Mouse (Mus musculus) CH12.LX (cell line): ENCODE results near the gene Opa1. TPM values are rescaled to one million over a fixed set of nuclear protein-coding genes. Genes with fewer than 3 reads are reported as not detected.

Source experiments
- DNase-seq: peaks from one replicate; pipeline ENCODE4 v3.0.0-alpha.2; 2013; ENCODE audit errors: extremely low read depth
- H3K27ac ChIP-seq: 2 replicates; pipeline ENCODE4 v1.5.1; 2012; ENCODE audit warnings: low read depth, mild to moderate bottlenecking, control low read depth, moderate library complexity; ENCODE audit not compliant: insufficient read depth
- H3K27me3 ChIP-seq: replicated peaks from 2 replicates; pipeline ENCODE3; 2012; ENCODE audit warnings: inconsistent platforms
- H3K36me3 ChIP-seq, 2 experiments: replicated peaks in 1 of 2; 2 replicates each; pipeline versions ENCODE3 to v1.6.1; 2012; ENCODE audit warnings: inconsistent platforms in 1 of 2, low read length in 1 of 2, mild to moderate bottlenecking in 1 of 2, mixed read lengths in 1 of 2, moderate library complexity in 1 of 2; ENCODE audit not compliant: control insufficient read depth in 1 of 2, insufficient read depth in 1 of 2
- H3K4me1 ChIP-seq, 2 experiments: 2 replicates each; pipeline ENCODE4 v1.6.1; 2012; ENCODE audit warnings: inconsistent platforms in 1 of 2, moderate library complexity in 1 of 2; ENCODE audit not compliant: insufficient read depth in 2 of 2, control insufficient read depth in 1 of 2
- H3K4me2 ChIP-seq: 2 replicates; pipeline ENCODE4 v1.6.1; 2012; ENCODE audit warnings: low read depth, mild to moderate bottlenecking, control low read depth; ENCODE audit not compliant: poor library complexity, insufficient read depth, severe bottlenecking
- H3K4me3 ChIP-seq, 3 experiments: fragments of 150-350 bp in 1 of 3; sonication (generic) in 1 of 3; replicated peaks in 1 of 3; 2 replicates each; pipeline versions ENCODE3 to v1.5.1; 2011 to 2012; ENCODE audit warnings: low read depth in 2 of 3, low read length in 2 of 3, mild to moderate bottlenecking in 2 of 3, moderate library complexity in 2 of 3, control low read depth in 1 of 3, improper control_type of control experiment in 1 of 3, inconsistent platforms in 1 of 3, mixed read lengths in 1 of 3; ENCODE audit not compliant: poor library complexity in 1 of 3
- H3K79me2 ChIP-seq: replicated peaks from 2 replicates; pipeline ENCODE4 v1.6.1; 2012; ENCODE audit warnings: mild to moderate bottlenecking, moderate library complexity; ENCODE audit not compliant: control insufficient read depth, poor library complexity, insufficient read depth, severe bottlenecking; ENCODE audit errors: extremely low read depth
- H3K9ac ChIP-seq: 2 replicates; pipeline ENCODE4 v1.6.1; 2012; ENCODE audit warnings: low read depth, mild to moderate bottlenecking, control low read depth, moderate library complexity; ENCODE audit not compliant: insufficient read depth
- H3K9me3 ChIP-seq: replicated peaks from 2 replicates; pipeline ENCODE3; 2012; ENCODE audit warnings: low read length, inconsistent platforms, mixed read lengths
- BHLHE40 ChIP-seq: IDR thresholded peaks from 2 replicates; pipeline ENCODE4 v1.6.1; 2011; ENCODE audit warnings: mild to moderate bottlenecking, low read depth, low read length, improper control_type of control experiment
- CHD1 ChIP-seq: IDR thresholded peaks from 2 replicates; pipeline ENCODE4 v1.6.1; 2012; ENCODE audit warnings: low read depth, low read length, improper control_type of control experiment, inconsistent platforms
- CHD2 ChIP-seq: IDR thresholded peaks from 2 replicates; pipeline ENCODE4 v1.6.1; 2011; ENCODE audit warnings: low read length, improper control_type of control experiment
- CTCF ChIP-seq, 2 experiments: IDR thresholded peaks in 1 of 2; conservative IDR thresholded peaks in 1 of 2; 2 replicates each; pipeline ENCODE4 v1.5.1; 2011 to 2012; ENCODE audit warnings: low read depth in 2 of 2, low read length in 2 of 2, improper control_type of control experiment in 1 of 2, inconsistent platforms in 1 of 2, mild to moderate bottlenecking in 1 of 2, moderate library complexity in 1 of 2
- E2F4 ChIP-seq: IDR thresholded peaks from 2 replicates; pipeline ENCODE4 v1.6.1; 2011; ENCODE audit warnings: low read depth, low read length, improper control_type of control experiment; ENCODE audit not compliant: insufficient replicate concordance
- EP300 ChIP-seq: IDR thresholded peaks from 2 replicates; pipeline ENCODE4 v1.6.1; 2011; ENCODE audit warnings: low read length, improper control_type of control experiment
- GABPA ChIP-seq: IDR thresholded peaks from 2 replicates; pipeline ENCODE4 v1.6.1; 2012; ENCODE audit warnings: low read depth, low read length, improper control_type of control experiment, inconsistent platforms; ENCODE audit not compliant: insufficient replicate concordance
- HCFC1 ChIP-seq: IDR thresholded peaks from 2 replicates; pipeline ENCODE4 v1.6.1; 2012; ENCODE audit warnings: low read depth, mild to moderate bottlenecking, inconsistent platforms, low read length, improper control_type of control experiment
- IRF4 ChIP-seq: IDR thresholded peaks from 2 replicates; pipeline ENCODE4 v1.6.1; 2014; ENCODE audit warnings: low read depth, mild to moderate bottlenecking, inconsistent platforms, low read length, improper control_type of control experiment
- JUND ChIP-seq: conservative IDR thresholded peaks from 2 replicates; pipeline ENCODE4 v1.6.1; 2011; ENCODE audit warnings: low read depth, low read length, improper control_type of control experiment
- KAT2A ChIP-seq: IDR thresholded peaks from 2 replicates; pipeline ENCODE4 v1.6.1; 2012; ENCODE audit warnings: low read length, improper control_type of control experiment, inconsistent platforms; ENCODE audit not compliant: insufficient replicate concordance
- MAFK ChIP-seq: IDR thresholded peaks from 2 replicates; pipeline ENCODE4 v1.6.1; 2011; ENCODE audit warnings: low read length, improper control_type of control experiment; ENCODE audit not compliant: insufficient replicate concordance
- MEF2A ChIP-seq: IDR thresholded peaks from 2 replicates; pipeline ENCODE4 v1.6.1; 2014; ENCODE audit warnings: low read depth, mild to moderate bottlenecking, inconsistent platforms, low read length, improper control_type of control experiment, borderline replicate concordance
- MYC ChIP-seq: IDR thresholded peaks from 2 replicates; pipeline ENCODE4 v1.6.1; 2011; ENCODE audit warnings: low read depth, mild to moderate bottlenecking, improper control_type of control experiment, low read length
- NELFE ChIP-seq: IDR thresholded peaks from 2 replicates; pipeline ENCODE4 v1.6.1; 2011; ENCODE audit warnings: low read depth, low read length, improper control_type of control experiment
- POLR2AphosphoS2 ChIP-seq: IDR thresholded peaks from 2 replicates; pipeline ENCODE4 v1.6.1; 2011; ENCODE audit warnings: low read depth, low read length, improper control_type of control experiment
- SMC3 ChIP-seq: IDR thresholded peaks from 2 replicates; pipeline ENCODE4 v1.6.1; 2011; ENCODE audit warnings: low read depth, low read length, improper control_type of control experiment
- USF1 ChIP-seq: IDR thresholded peaks from 2 replicates; pipeline ENCODE4 v1.6.1; 2014; ENCODE audit warnings: low read depth, mild to moderate bottlenecking, inconsistent platforms, low read length, improper control_type of control experiment
- ZKSCAN1 ChIP-seq: IDR thresholded peaks from 2 replicates; pipeline ENCODE4 v1.6.1; 2012; ENCODE audit warnings: low read depth, inconsistent platforms, low read length, improper control_type of control experiment, borderline replicate concordance
- ZMIZ1 ChIP-seq: IDR thresholded peaks from 2 replicates; pipeline ENCODE4 v1.6.1; 2012; ENCODE audit warnings: low read depth, mild to moderate bottlenecking, inconsistent platforms, low read length, improper control_type of control experiment
- dilution Hi-C: fragments of 300-500 bp; cut with MboI; formaldehyde crosslinking; loops from 2 replicates; pipeline ENCODE4 v1.14.3; 2020; ENCODE audit warnings: low sequenced_read_pairs; ENCODE audit not compliant: extremely low pct_unique_long_range_greater_than_20kb, extremely low pct_ligation_motif_present
- in situ Hi-C: fragments of 300-500 bp; cut with MboI; formaldehyde crosslinking; loops from 3 replicates; pipeline ENCODE4 v1.14.3; 2019; ENCODE audit warnings: low sequenced_read_pairs, low pct_ligation_motif_present, low pct_unique_long_range_greater_than_20kb, mixed read lengths
- polyA plus RNA-seq: library from polyadenylated mRNA; unstranded; fragments of >175 nt; gene quantifications from 2 replicates; pipeline ENCODE4 v1.2.1, GENCODE M21; 2012; ENCODE audit warnings: low read depth; ENCODE audit not compliant: insufficient read length
- total RNA-seq, 2 experiments: library from RNA; depleted of rRNA; stranded (reverse); fragments of 300-350 nt in 1 of 2; fragments of >200 nt in 1 of 2; gene quantifications; 2 replicates each; pipeline ENCODE4 v1.2.3; 2012 to 2014

Opa1 gene
- total and polyA plus RNA-seq, 3 experiments: 42.0 to 57.3 (median 49.9) TPM

DNA sequence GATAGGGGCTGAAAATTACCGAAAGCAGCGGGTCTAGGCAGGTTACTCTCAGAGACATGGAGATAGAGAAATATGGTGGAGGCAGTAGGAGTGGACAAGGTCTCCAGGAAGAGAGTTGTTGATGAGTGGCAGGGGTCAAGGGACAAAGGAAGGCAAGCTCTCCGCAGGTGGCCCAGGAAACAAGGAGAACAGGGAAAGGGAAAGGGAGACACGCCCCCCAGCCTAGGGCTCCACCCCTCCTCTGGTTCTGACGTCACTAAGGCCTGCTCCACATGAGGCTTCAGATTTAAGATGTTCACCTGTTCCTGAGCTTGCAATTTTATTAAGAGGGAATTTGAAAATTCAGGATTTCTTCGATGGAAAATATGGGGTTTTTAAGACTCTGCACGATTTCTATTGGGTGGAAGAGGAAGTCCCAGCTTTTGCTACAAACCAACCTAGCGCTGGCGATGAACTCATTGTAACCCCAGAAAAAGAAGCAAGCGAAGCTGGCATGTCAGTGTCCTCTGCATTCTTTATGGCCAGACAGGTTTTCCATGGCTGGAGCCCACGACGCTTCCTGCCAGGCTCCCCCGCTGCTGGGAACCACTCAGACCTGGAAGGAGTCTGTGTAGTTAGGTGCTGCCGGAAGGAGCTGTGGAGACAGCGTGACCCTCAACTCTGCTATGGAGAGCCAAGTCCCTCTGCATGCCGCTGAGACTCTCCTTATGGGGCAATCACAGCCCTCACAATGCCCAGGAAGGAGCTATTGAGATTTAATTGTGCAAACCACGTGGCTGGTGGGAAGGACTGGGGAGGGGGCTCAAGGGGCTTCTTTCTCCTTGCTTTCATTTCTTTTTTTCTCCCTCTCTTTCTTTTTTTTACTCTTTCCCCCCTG, 103.7 kb downstream of the Opa1 start:
- H3K9me3 ChIP-seq: no peaks in the 10 kb centered on the region
- no peak overlapping the region for H3K4me2 ChIP-seq
- no peak overlapping the region for H3K9ac ChIP-seq
- in situ Hi-C loops: no loop called here
- H3K36me3 ChIP-seq: no peaks in the 10 kb centered on the region
- H3K27ac ChIP-seq: no peak overlapping the region
- no peak overlapping the region for H3K4me3 ChIP-seq
- DNase-seq: no peak
- TF ChIP-seq JUND (no peak), GABPA (no peak), CTCF (conservative IDR thresholded peaks at IDR 0.05 in 1 of 2, IDR thresholded peaks at IDR 0.05 in 1 of 2; ENCODE audit: low read depth in 2 of 2, low read length in 2 of 2) (no peak), CHD1 (no peak), HCFC1 (no peak), POLR2AphosphoS2 (no peak), MYC (no peak), IRF4 (no peak), E2F4 (no peak), EP300 (no peak), ZKSCAN1 (no peak), USF1 (no peak), CHD2 (no peak), ZMIZ1 (no peak), KAT2A (no peak), NELFE (no peak), MEF2A (no peak), SMC3 (no peak)
- H3K4me1 ChIP-seq: peaks cover 7 to 22% of the 10 kb centered on the region in 2 experiments
- dilution Hi-C loops: no loop called here
- no peaks in the 10 kb centered on the region for H3K27me3 ChIP-seq
- no peaks in the 10 kb centered on the region for H3K79me2 ChIP-seq

DNA sequence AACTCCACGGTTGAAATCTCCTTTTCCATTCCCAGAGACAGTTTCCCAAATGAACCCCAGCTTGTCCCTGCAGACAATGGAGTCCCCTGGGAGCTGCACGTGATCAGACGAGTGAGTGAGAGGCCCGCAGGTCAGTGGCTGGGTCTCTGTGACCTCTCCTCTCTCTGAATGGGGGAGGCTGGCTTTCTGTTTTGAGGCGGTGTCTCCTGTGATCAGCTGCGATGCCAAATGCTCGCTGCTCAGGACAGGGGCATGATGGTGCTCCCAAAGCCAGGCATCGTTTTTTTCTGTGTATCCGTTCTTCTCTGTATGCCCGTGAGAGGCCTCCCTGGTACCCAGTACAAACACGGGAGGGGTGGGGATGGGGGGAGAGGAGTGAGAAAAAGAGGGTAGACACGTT, 104.4 kb downstream of the Opa1 start:
- Histone ChIP-seq H3K4me2 (no peak overlapping the region), H3K27me3 (no peaks in the 10 kb centered on the region), H3K9me3 (no peaks in the 10 kb centered on the region), H3K79me2 (no peaks in the 10 kb centered on the region), H3K36me3 (no peaks in the 10 kb centered on the region), H3K27ac (no peak overlapping the region), H3K4me3 (no peak overlapping the region), H3K4me1 (peaks cover 7 to 22% of the 10 kb centered on the region in 2 experiments), H3K9ac (no peak overlapping the region)
- in situ Hi-C loops (no loop called here), dilution Hi-C loops (no loop called here)
- DNase-seq: no peak
- TF ChIP-seq MAFK (no peak), BHLHE40 (peak; percentile 72)
